Mouse (Mus musculus): Measurements from ENCODE around the gene Basp1. TPM values are rescaled to one million over a fixed set of nuclear protein-coding genes. Genes with fewer than 3 reads are reported as not detected.

Gene Basp1
- total and polyA plus RNA-seq, 3 experiments, result 0.04 to 2.5 (median 1.6) TPM

GRCm38 (mm10) chr15:25380051-25380450 lies 33.5 kb downstream of the Basp1 start:
- H3K79me2 ChIP-seq (replicated peaks; ENCODE audit: control insufficient read depth, extremely low read depth, insufficient read depth, poor library complexity, severe bottlenecking), result no peaks in the 10 kb centered on the region
- no peak for DNase-seq (ENCODE audit: extremely low read depth)
- H3K9me3 ChIP-seq (replicated peaks; ENCODE audit: low read length), result no peaks in the 10 kb centered on the region
- H3K27ac ChIP-seq (ENCODE audit: insufficient read depth, low read depth), result no peak overlapping the region
- H3K36me3 ChIP-seq (replicated peaks in 1 of 2; ENCODE audit: control insufficient read depth in 1 of 2, insufficient read depth in 1 of 2, low read length in 1 of 2), result no peaks in the 10 kb centered on the region
- no peak for TF ChIP-seq MAX (IDR thresholded peaks at IDR 0.05; ENCODE audit: low read length)
- no peak for TF ChIP-seq POLR2AphosphoS2 (IDR thresholded peaks at IDR 0.05; ENCODE audit: low read depth, low read length)
- no peak for TF ChIP-seq RAD21 (IDR thresholded peaks at IDR 0.05; ENCODE audit: low read depth, low read length)
- no peak for TF ChIP-seq E2F4 (IDR thresholded peaks at IDR 0.05; ENCODE audit: insufficient replicate concordance, low read depth, low read length)
- TF ChIP-seq CHD1 (IDR thresholded peaks at IDR 0.05; ENCODE audit: low read depth, low read length), result no peak
- TF ChIP-seq CTCF (conservative IDR thresholded peaks at IDR 0.05 in 1 of 2, IDR thresholded peaks at IDR 0.05 in 1 of 2; ENCODE audit: low read depth in 2 of 2, low read length in 2 of 2), result no peak
- no peak for TF ChIP-seq PAX5 (IDR thresholded peaks at IDR 0.05; ENCODE audit: low read length)
- TF ChIP-seq MAZ (IDR thresholded peaks at IDR 0.05; ENCODE audit: low read depth, low read length), result no peak
- no peak for TF ChIP-seq MYC (IDR thresholded peaks at IDR 0.05; ENCODE audit: low read depth, low read length)
- no peak for TF ChIP-seq IRF4 (IDR thresholded peaks at IDR 0.05; ENCODE audit: low read depth, low read length)
- no peak for TF ChIP-seq ETS1 (conservative IDR thresholded peaks at IDR 0.05; ENCODE audit: low read depth, low read length)
- TF ChIP-seq ZNF384 (IDR thresholded peaks at IDR 0.05; ENCODE audit: low read depth, low read length), result no peak
- no peak for TF ChIP-seq ELF1 (IDR thresholded peaks at IDR 0.05; ENCODE audit: low read depth, low read length)
- no peak for TF ChIP-seq EP300 (IDR thresholded peaks at IDR 0.05; ENCODE audit: low read length)
- TF ChIP-seq TBP (conservative IDR thresholded peaks at IDR 0.05; ENCODE audit: low read depth, low read length), result no peak
- TF ChIP-seq GABPA (IDR thresholded peaks at IDR 0.05; ENCODE audit: insufficient replicate concordance, low read depth, low read length), result no peak
- no peak for TF ChIP-seq USF2 (conservative IDR thresholded peaks at IDR 0.05; ENCODE audit: low read depth, low read length)
- TF ChIP-seq CHD2 (IDR thresholded peaks at IDR 0.05; ENCODE audit: low read length), result no peak
- TF ChIP-seq SIN3A (IDR thresholded peaks at IDR 0.05; ENCODE audit: low read length), result no peak
- H3K9ac ChIP-seq (ENCODE audit: insufficient read depth, low read depth), result no peak overlapping the region
- in situ Hi-C loops (cut with MboI; ENCODE audit: low pct_ligation_motif_present, low pct_unique_long_range_greater_than_20kb, low sequenced_read_pairs), result no loop called here
- no peak overlapping the region for H3K4me3 ChIP-seq (replicated peaks in 1 of 3; ENCODE audit: low read depth in 2 of 3, low read length in 2 of 3, poor library complexity in 1 of 3)
- no peak overlapping the region for H3K4me2 ChIP-seq (ENCODE audit: insufficient read depth, low read depth, poor library complexity, severe bottlenecking)
- dilution Hi-C loops (cut with MboI; ENCODE audit: extremely low pct_ligation_motif_present, extremely low pct_unique_long_range_greater_than_20kb, low sequenced_read_pairs), result no loop called here
- peaks cover 0 to 26% of the 10 kb centered on the region in 2 experiments; a peak in 2 of 4 replicates for H3K4me1 ChIP-seq (ENCODE audit: control insufficient read depth in 1 of 2, insufficient read depth in 2 of 2)
- H3K27me3 ChIP-seq (replicated peaks), result no peaks in the 10 kb centered on the region

GRCm38 (mm10) chr15:25378707-25379106 lies 34.9 kb downstream of the Basp1 start:
- H3K27me3 ChIP-seq (replicated peaks), result no peaks in the 10 kb centered on the region
- H3K4me2 ChIP-seq (ENCODE audit: insufficient read depth, low read depth, poor library complexity, severe bottlenecking), result no peak overlapping the region
- peaks cover 0 to 15% of the 10 kb centered on the region in 2 experiments; a peak in 2 of 4 replicates for H3K4me1 ChIP-seq (ENCODE audit: control insufficient read depth in 1 of 2, insufficient read depth in 2 of 2)
- DNase-seq (ENCODE audit: extremely low read depth), result no peak
- no peaks in the 10 kb centered on the region for H3K36me3 ChIP-seq (replicated peaks in 1 of 2; ENCODE audit: control insufficient read depth in 1 of 2, insufficient read depth in 1 of 2, low read length in 1 of 2)
- no peak overlapping the region for H3K27ac ChIP-seq (ENCODE audit: insufficient read depth, low read depth)
- dilution Hi-C loops (cut with MboI; ENCODE audit: extremely low pct_ligation_motif_present, extremely low pct_unique_long_range_greater_than_20kb, low sequenced_read_pairs), result no loop called here
- no peaks in the 10 kb centered on the region for H3K9me3 ChIP-seq (replicated peaks; ENCODE audit: low read length)
- no peaks in the 10 kb centered on the region for H3K79me2 ChIP-seq (replicated peaks; ENCODE audit: control insufficient read depth, extremely low read depth, insufficient read depth, poor library complexity, severe bottlenecking)
- H3K4me3 ChIP-seq (replicated peaks in 1 of 3; ENCODE audit: low read depth in 2 of 3, low read length in 2 of 3, poor library complexity in 1 of 3), result no peak overlapping the region
- no peak overlapping the region for H3K9ac ChIP-seq (ENCODE audit: insufficient read depth, low read depth)
- no peak for TF ChIP-seq NRF1 (IDR thresholded peaks at IDR 0.05; ENCODE audit: low read depth, low read length)
- no peak for TF ChIP-seq ELF1 (IDR thresholded peaks at IDR 0.05; ENCODE audit: low read depth, low read length)
- no peak for TF ChIP-seq SMC3 (IDR thresholded peaks at IDR 0.05; ENCODE audit: low read depth, low read length)
- no peak for TF ChIP-seq E2F4 (IDR thresholded peaks at IDR 0.05; ENCODE audit: insufficient replicate concordance, low read depth, low read length)
- no peak for TF ChIP-seq ZMIZ1 (IDR thresholded peaks at IDR 0.05; ENCODE audit: low read depth, low read length)
- TF ChIP-seq CHD2 (IDR thresholded peaks at IDR 0.05; ENCODE audit: low read length), result no peak
- TF ChIP-seq UBTF (IDR thresholded peaks at IDR 0.05; ENCODE audit: low read depth, low read length), result no peak
- TF ChIP-seq RAD21 (IDR thresholded peaks at IDR 0.05; ENCODE audit: low read depth, low read length), result no peak
- no peak for TF ChIP-seq MAX (IDR thresholded peaks at IDR 0.05; ENCODE audit: low read length)
- no peak for TF ChIP-seq PAX5 (IDR thresholded peaks at IDR 0.05; ENCODE audit: low read length)
- no peak for TF ChIP-seq KAT2A (IDR thresholded peaks at IDR 0.05; ENCODE audit: insufficient replicate concordance, low read length)
- no peak for TF ChIP-seq SIN3A (IDR thresholded peaks at IDR 0.05; ENCODE audit: low read length)
- no peak for TF ChIP-seq IRF4 (IDR thresholded peaks at IDR 0.05; ENCODE audit: low read depth, low read length)
- TF ChIP-seq CHD1 (IDR thresholded peaks at IDR 0.05; ENCODE audit: low read depth, low read length), result no peak
- in situ Hi-C loops (cut with MboI; ENCODE audit: low pct_ligation_motif_present, low pct_unique_long_range_greater_than_20kb, low sequenced_read_pairs), result no loop called here

Measured in CH12.LX (cell line).